ENCODE assay signal across 7 mouse cellular contexts in the genomic region with DNA sequence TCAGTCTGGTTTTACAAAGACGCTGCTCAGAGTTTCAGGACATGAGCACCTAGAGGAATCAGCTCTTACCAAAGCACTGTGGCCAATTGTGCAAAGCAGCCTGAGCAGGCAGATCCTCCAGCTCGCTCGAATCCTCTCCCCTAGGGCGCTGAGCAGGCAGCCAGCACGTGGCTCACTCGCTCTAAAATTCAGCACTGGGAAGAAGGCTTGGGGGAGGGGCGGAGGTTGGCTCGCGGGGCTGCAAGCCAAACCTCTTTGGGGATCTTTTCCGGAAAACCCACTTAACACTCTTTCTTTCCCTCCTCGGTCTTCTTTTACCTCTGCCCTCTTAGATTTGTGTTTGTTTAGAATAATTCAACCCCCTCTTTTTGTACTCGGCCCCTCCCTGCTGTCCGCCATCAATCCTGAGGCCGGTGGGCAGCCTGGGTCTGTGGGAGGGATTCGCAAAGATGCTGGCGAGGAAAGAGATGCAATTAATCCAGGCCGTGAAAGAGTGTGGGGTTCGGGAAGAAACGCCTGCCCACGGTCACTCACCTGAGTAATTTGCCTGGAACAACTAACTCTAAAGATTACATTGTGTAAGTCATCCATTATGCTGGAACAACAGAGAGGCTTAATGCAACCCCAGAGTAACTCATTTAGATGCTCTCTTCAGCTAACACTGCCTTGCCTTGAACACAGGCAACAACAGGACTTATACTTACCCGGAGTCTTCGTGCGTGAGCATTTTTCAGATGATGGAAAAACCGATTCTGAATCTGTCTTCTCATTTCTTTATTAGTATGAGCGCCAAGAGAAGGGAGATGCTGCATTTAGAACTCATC. TPM values are rescaled to one million over a fixed set of nuclear protein-coding genes. Genes with fewer than 3 reads are reported as not detected.
A peak's percentile ranks its signal among the peaks of the same experiment; 100 is the strongest.
DNase-seq lines count a peak whose midpoint lies in the region; ATAC-seq and TF ChIP-seq lines count a peak whose summit lies in the region.

No protein-coding gene starts in this region.

- peak overlapping the region; percentile 44 for H3K9ac ChIP-seq in forebrain, embryonic 15.5 days (replicated peaks)
- peak overlapping the region; percentile 50 for H3K9ac ChIP-seq in hindbrain, postnatal 0 days (replicated peaks; ENCODE audit: low read length)
- peak overlapping the region; percentile 58 for H3K9ac ChIP-seq in midbrain, embryonic 11.5 days (ENCODE audit: low read length)

- peak; percentile 80 for DNase-seq in R1 (ENCODE audit: low read depth, low spot score)
- DNase-seq in hindbrain, postnatal 0 days (ENCODE audit: low spot score) = peak; percentile 85
- DNase-seq in left cerebral cortex, postnatal 14 days (ENCODE audit: low spot score in 2 of 2) = peak; percentile 78 to 87
- peak; percentile 96 for DNase-seq in midbrain, embryonic 11.5 days (ENCODE audit: low spot score, missing footprints)

- intact Hi-C loops in left cerebral cortex, postnatal 14 days (cut with DNase I) = no loop called here

- peaks cover 9% of the 10 kb centered on the region for H3K4me1 ChIP-seq in brown adipose tissue, adult 24 weeks (ENCODE audit: control insufficient read depth, insufficient read depth, insufficient read length, low read length)
- peaks cover 23% of the 10 kb centered on the region for H3K4me1 ChIP-seq in forebrain, embryonic 15.5 days
- H3K4me1 ChIP-seq in hindbrain, postnatal 0 days (ENCODE audit: insufficient read depth, low read length) = peaks cover 8% of the 10 kb centered on the region
- H3K4me1 ChIP-seq in midbrain, embryonic 11.5 days (ENCODE audit: control insufficient read depth, insufficient read depth, low read length) = peaks cover 10% of the 10 kb centered on the region
- peaks cover 3% of the 10 kb centered on the region; the same call in 1 of the 2 replicates for H3K4me1 ChIP-seq in testis, adult 2 months (ENCODE audit: control insufficient read depth, insufficient read depth, low read length)

- no peak for TF ChIP-seq CTCF in hindbrain, postnatal 0 days (IDR thresholded peaks at IDR 0.05; ENCODE audit: low read depth)
- TF ChIP-seq CTCF in testis, adult 2 months (IDR thresholded peaks at IDR 0.05; ENCODE audit: control insufficient read depth, insufficient read depth, insufficient replicate concordance, low read depth, low read length) = no peak

- peak overlapping the region; percentile 56 for H3K4me2 ChIP-seq in forebrain, embryonic 15.5 days (replicated peaks)
- peak overlapping the region; percentile 60 for H3K4me2 ChIP-seq in hindbrain, postnatal 0 days (ENCODE audit: low read depth, low read length)
- peak overlapping the region; percentile 45 for H3K4me2 ChIP-seq in midbrain, embryonic 11.5 days

- peak overlapping the region; percentile 17; the same call in 1 of the 2 replicates for H3K4me3 ChIP-seq in brown adipose tissue, adult 24 weeks (ENCODE audit: insufficient read depth, low read depth, low read length)
- peak overlapping the region; percentile 34 for H3K4me3 ChIP-seq in forebrain, embryonic 15.5 days
- H3K4me3 ChIP-seq in hindbrain, postnatal 0 days (ENCODE audit: low read length) = peak overlapping the region; percentile 30
- H3K4me3 ChIP-seq in midbrain, embryonic 11.5 days (ENCODE audit: low read depth, low read length) = peak overlapping the region; percentile 22
- peak overlapping the region; percentile 39 for H3K4me3 ChIP-seq in testis, adult 2 months (ENCODE audit: control insufficient read depth, low read depth, low read length)

- H3K9me3 ChIP-seq in forebrain, embryonic 15.5 days = no peaks in the 10 kb centered on the region
- no peaks in the 10 kb centered on the region for H3K9me3 ChIP-seq in hindbrain, postnatal 0 days (ENCODE audit: low read length)
- no peaks in the 10 kb centered on the region for H3K9me3 ChIP-seq in midbrain, embryonic 11.5 days (ENCODE audit: control insufficient read depth, low read length)

- H3K27me3 ChIP-seq in forebrain, embryonic 15.5 days = no peaks in the 10 kb centered on the region
- no peaks in the 10 kb centered on the region for H3K27me3 ChIP-seq in hindbrain, postnatal 0 days (ENCODE audit: insufficient read depth, low read length)
- no peaks in the 10 kb centered on the region for H3K27me3 ChIP-seq in midbrain, embryonic 11.5 days (ENCODE audit: control insufficient read depth, insufficient read depth, low read length)
- H3K27me3 ChIP-seq in testis, adult 2 months (ENCODE audit: control insufficient read depth, insufficient read depth, low read length) = no peaks in the 10 kb centered on the region

- no peaks in the 10 kb centered on the region for H3K36me3 ChIP-seq in forebrain, embryonic 15.5 days
- H3K36me3 ChIP-seq in hindbrain, postnatal 0 days (ENCODE audit: insufficient read depth, low read length) = no peaks in the 10 kb centered on the region
- H3K36me3 ChIP-seq in midbrain, embryonic 11.5 days (ENCODE audit: control insufficient read depth, insufficient read depth, low read length) = no peaks in the 10 kb centered on the region
- H3K36me3 ChIP-seq in testis, adult 2 months (ENCODE audit: control insufficient read depth, insufficient read depth, low read length) = no peaks in the 10 kb centered on the region

- ATAC-seq in forebrain, embryonic 15.5 days (replicated peaks) = peak; percentile 83
- peak; percentile 92 for ATAC-seq in hindbrain, postnatal 0 days
- peak; percentile 76 for ATAC-seq in midbrain, embryonic 11.5 days (ENCODE audit: low FRiP score)

- no peak overlapping the region for H3K27ac ChIP-seq in brown adipose tissue, adult 24 weeks (replicated peaks; ENCODE audit: low read depth, low read length)
- H3K27ac ChIP-seq in forebrain, embryonic 15.5 days (replicated peaks) = peak overlapping the region; percentile 71
- peak overlapping the region; percentile 77 for H3K27ac ChIP-seq in hindbrain, postnatal 0 days
- no peak overlapping the region for H3K27ac ChIP-seq in midbrain, embryonic 11.5 days (ENCODE audit: low read depth, low read length)
- no peak overlapping the region for H3K27ac ChIP-seq in testis, adult 2 months (ENCODE audit: control insufficient read depth, insufficient read depth, low read depth, low read length)

- TF ChIP-seq POLR2A in testis, adult 2 months (IDR thresholded peaks at IDR 0.05; ENCODE audit: control insufficient read depth, low read depth, low read length) = no peak

- WGBS in forebrain, embryonic 15.5 days = 9% methylated on average over 25 of the region's 25 CpGs
- WGBS in hindbrain, postnatal 0 days = 11% methylated on average over 25 of the region's 25 CpGs
- WGBS in midbrain, embryonic 11.5 days = 15% methylated on average over 25 of the region's 25 CpGs

RNA-seq across cellular contexts. Expression of a gene that starts 15.8 kb away (rescaled TPM):
- polyA plus RNA-seq in brown adipose tissue, adult 24 weeks (2012; ENCODE audit: insufficient read depth, insufficient read length, missing spikeins) = 88.9 and 120 TPM in 2 replicates
- 98.9 and 102 TPM in 2 replicates for polyA plus RNA-seq in forebrain, embryonic 15.5 days (2015; fragmentation: Nextera tagmentation; extraction: Ambion mirVana)
- total RNA-seq in hindbrain, postnatal 0 days (2014; rRNA removed) = 132 and 156 TPM in 2 replicates
- 63.2 and 69.0 TPM in 2 replicates for polyA plus RNA-seq in hindbrain, postnatal 0 days (2015; fragmentation: Nextera tagmentation; extraction: Ambion mirVana)
- 100 to 1,000 TPM; 260 to 278 TPM for total RNA-seq in left cerebral cortex, postnatal 14 days (2021)
- polyA plus RNA-seq in midbrain, embryonic 11.5 days (2014; fragmentation: Nextera tagmentation; extraction: Ambion mirVana) = 160 and 165 TPM in 2 replicates
- polyA plus RNA-seq in testis, adult 2 months (2012; rRNA removed) = 20.6 and 24.5 TPM in 2 replicates

RNA-seq across cellular contexts. Expression of a gene that starts 37.4 kb away (rescaled TPM):
- polyA plus RNA-seq in brown adipose tissue, adult 24 weeks (2012; ENCODE audit: insufficient read depth, insufficient read length, missing spikeins) = 5.8 and 9.0 TPM in 2 replicates
- polyA plus RNA-seq in forebrain, embryonic 15.5 days (2015; fragmentation: Nextera tagmentation; extraction: Ambion mirVana) = 26.3 and 31.3 TPM in 2 replicates
- total RNA-seq in hindbrain, postnatal 0 days (2014; rRNA removed) = 42.9 and 49.9 TPM in 2 replicates
- polyA plus RNA-seq in hindbrain, postnatal 0 days (2015; fragmentation: Nextera tagmentation; extraction: Ambion mirVana) = 20.3 and 21.2 TPM in 2 replicates
- 10 to 100 TPM; 43.9 to 51.8 TPM for total RNA-seq in left cerebral cortex, postnatal 14 days (2021)
- 29.8 and 31.6 TPM in 2 replicates for polyA plus RNA-seq in midbrain, embryonic 11.5 days (2014; fragmentation: Nextera tagmentation; extraction: Ambion mirVana)
- 17.1 and 17.3 TPM in 2 replicates for polyA plus RNA-seq in testis, adult 2 months (2012; rRNA removed)

RNA-seq across cellular contexts. Expression of a gene that starts 55.6 kb away (rescaled TPM):
- polyA plus RNA-seq in brown adipose tissue, adult 24 weeks (2012; ENCODE audit: insufficient read depth, insufficient read length, missing spikeins) = 2.8 and 5.0 TPM in 2 replicates
- 28.3 and 31.3 TPM in 2 replicates for polyA plus RNA-seq in forebrain, embryonic 15.5 days (2015; fragmentation: Nextera tagmentation; extraction: Ambion mirVana)
- 6.8 and 11.3 TPM in 2 replicates for total RNA-seq in hindbrain, postnatal 0 days (2014; rRNA removed)
- polyA plus RNA-seq in hindbrain, postnatal 0 days (2015; fragmentation: Nextera tagmentation; extraction: Ambion mirVana) = 13.6 and 14.4 TPM in 2 replicates
- 10 to 100 TPM; 12.4 to 13.8 TPM for total RNA-seq in left cerebral cortex, postnatal 14 days (2021)
- 33.0 and 34.9 TPM in 2 replicates for polyA plus RNA-seq in midbrain, embryonic 11.5 days (2014; fragmentation: Nextera tagmentation; extraction: Ambion mirVana)
- polyA plus RNA-seq in testis, adult 2 months (2012; rRNA removed) = 2.1 and 2.8 TPM in 2 replicates

Comparison
In these comparisons a context has a peak if more than half of its experiments do, and no peak if none do; other contexts are left out.
1. H3K27ac ChIP-seq: peak in forebrain, embryonic 15.5 days (single experiment) and hindbrain, postnatal 0 days (single experiment); none in brown adipose tissue, adult 24 weeks (single experiment), midbrain, embryonic 11.5 days (single experiment) and testis, adult 2 months (single experiment).
2. Peak in every context shown above with its lines, with median percentiles within 50 percentile points of each other: DNase-seq, H3K4me3 ChIP-seq, ATAC-seq, H3K4me2 ChIP-seq and H3K9ac ChIP-seq.